Mouse (Mus musculus): Measurements from ENCODE around the gene H1f0. TPM values are rescaled to one million over a fixed set of nuclear protein-coding genes. Genes with fewer than 3 reads are reported as not detected.
A peak's percentile ranks its signal among the peaks of the same experiment; 100 is the strongest.

Gene H1f0
- 74.8 and 75.7 TPM in 2 replicates for polyA plus RNA-seq (2014; fragmentation: Nextera tagmentation; extraction: Ambion mirVana)

DNA sequence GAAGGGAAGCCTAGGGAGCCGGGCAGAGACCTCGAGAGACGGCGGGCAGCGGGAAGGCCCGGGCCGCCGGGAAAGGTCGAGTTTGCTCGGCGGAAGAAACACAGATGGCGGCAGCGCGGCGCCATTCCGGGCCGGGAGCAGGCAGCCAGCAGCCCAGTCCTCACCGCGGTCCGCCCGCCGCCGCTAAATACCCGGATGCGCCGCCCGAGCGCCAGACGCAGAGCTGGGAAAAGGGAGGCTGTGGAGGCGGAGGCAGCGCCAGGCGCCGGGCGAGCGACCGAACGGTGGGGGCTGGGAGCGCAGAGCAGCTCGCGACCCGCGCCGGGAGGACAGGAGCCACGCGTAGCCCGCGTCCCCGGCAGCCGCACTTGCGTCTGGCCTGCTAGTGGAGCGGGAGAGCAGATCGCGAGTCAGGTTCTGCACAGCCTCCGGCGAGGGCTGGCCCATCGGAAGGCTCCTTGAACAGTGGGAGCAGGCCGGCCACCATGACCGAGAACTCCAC, at the start of gene H1f0:
Gene H1f0, plus strand, starts transcription at position 214 of the 502 bp plus-strand sequence.
- Histone ChIP-seq H3K9ac (peak within 1 kb of the TSS; percentile 94), H3K4me3 (replicated peaks; ENCODE audit: low read length) (peak within 1 kb of the TSS; percentile 61), H3K4me1 (replicated peaks; ENCODE audit: control insufficient read depth, insufficient read depth, low read length) (peaks cover 31% of the 10 kb centered on the region), H3K9me3 (ENCODE audit: control insufficient read depth, low read length) (no peaks in the 10 kb centered on the region), H3K4me2 (replicated peaks) (peak within 1 kb of the TSS; percentile 73), H3K36me3 (replicated peaks; ENCODE audit: control insufficient read depth, insufficient read depth) (no peaks in the 10 kb centered on the region), H3K27ac (peak within 1 kb of the TSS; percentile 92), H3K27me3 (ENCODE audit: control insufficient read depth, insufficient read depth, low read length) (0 out of 2 replicates have a peak, but pooled peaks cover 6% of the 10 kb centered on the region)
- WGBS: under 1% methylated on average over 50 of the region's 58 CpGs
- peak; percentile 87 for ATAC-seq (ENCODE audit: low FRiP score)
- DNase-seq (ENCODE audit: low spot score): peak; percentile 90

DNA sequence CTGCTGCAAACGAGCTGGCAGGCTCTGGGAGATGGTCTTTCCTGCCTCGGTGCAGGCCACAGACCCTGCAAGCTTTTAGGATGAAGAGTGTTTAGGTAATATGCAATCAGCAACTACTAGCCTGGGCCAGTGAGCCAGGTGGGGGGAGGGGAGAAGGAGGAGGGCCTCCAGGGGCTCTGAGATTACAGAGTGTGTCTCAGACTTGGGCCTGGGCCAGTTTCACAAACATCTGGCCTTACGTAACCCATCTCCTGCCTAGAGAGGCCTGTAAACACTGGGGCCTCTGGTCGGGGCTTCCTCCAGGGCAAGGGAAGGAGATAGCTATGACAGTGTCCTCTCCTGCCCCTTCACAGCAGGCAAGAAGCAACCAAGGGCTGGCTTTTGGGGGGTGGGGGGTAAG, 49.4 kb upstream of the H1f0 start:
- H3K27ac ChIP-seq: no peak overlapping the region
- no peaks in the 10 kb centered on the region for H3K9me3 ChIP-seq (ENCODE audit: control insufficient read depth, low read length)
- no peak for ATAC-seq (ENCODE audit: low FRiP score)
- no peaks in the 10 kb centered on the region for H3K27me3 ChIP-seq (ENCODE audit: control insufficient read depth, insufficient read depth, low read length)
- peaks cover 18% of the 10 kb centered on the region for H3K4me1 ChIP-seq (replicated peaks; ENCODE audit: control insufficient read depth, insufficient read depth, low read length)
- no peak overlapping the region for H3K4me2 ChIP-seq (replicated peaks)
- H3K36me3 ChIP-seq (replicated peaks; ENCODE audit: control insufficient read depth, insufficient read depth): peaks cover 19% of the 10 kb centered on the region
- DNase-seq (ENCODE audit: low spot score): no peak
- H3K9ac ChIP-seq: no peak overlapping the region
- no peak overlapping the region for H3K4me3 ChIP-seq (replicated peaks; ENCODE audit: low read length)
- 40% methylated on average over 4 of the region's 4 CpGs for WGBS

DNA sequence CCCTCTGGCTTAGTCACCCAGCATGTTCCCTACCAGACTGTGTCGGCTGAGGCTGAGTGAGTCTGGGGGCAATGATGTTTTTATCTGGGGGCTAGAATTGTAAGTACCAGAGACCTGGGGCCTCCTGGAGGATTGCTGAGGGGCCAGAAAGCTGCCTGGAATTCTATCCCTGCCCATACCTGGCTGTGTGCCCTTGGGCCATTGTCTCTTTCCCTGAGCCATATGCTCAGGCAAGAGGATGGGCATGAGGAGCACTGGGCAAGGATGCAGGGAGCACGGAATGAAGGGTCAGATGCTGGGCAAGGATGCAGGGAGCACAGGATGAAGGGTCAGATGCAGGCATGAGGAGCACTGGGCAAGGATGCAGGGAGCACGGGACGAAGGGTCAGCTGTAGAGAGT, 48.2 kb upstream of the H1f0 start:
- no peak for ATAC-seq (ENCODE audit: low FRiP score)
- H3K9me3 ChIP-seq (ENCODE audit: control insufficient read depth, low read length): no peaks in the 10 kb centered on the region
- no peaks in the 10 kb centered on the region for H3K27me3 ChIP-seq (ENCODE audit: control insufficient read depth, insufficient read depth, low read length)
- peaks cover 8% of the 10 kb centered on the region for H3K36me3 ChIP-seq (replicated peaks; ENCODE audit: control insufficient read depth, insufficient read depth)
- DNase-seq (ENCODE audit: low spot score): no peak
- WGBS: 86% methylated on average over 4 of the region's 4 CpGs
- H3K9ac ChIP-seq: no peak overlapping the region
- H3K27ac ChIP-seq: no peak overlapping the region
- peaks cover 18% of the 10 kb centered on the region for H3K4me1 ChIP-seq (replicated peaks; ENCODE audit: control insufficient read depth, insufficient read depth, low read length)
- no peak overlapping the region for H3K4me2 ChIP-seq (replicated peaks)
- H3K4me3 ChIP-seq (replicated peaks; ENCODE audit: low read length): no peak overlapping the region

DNA sequence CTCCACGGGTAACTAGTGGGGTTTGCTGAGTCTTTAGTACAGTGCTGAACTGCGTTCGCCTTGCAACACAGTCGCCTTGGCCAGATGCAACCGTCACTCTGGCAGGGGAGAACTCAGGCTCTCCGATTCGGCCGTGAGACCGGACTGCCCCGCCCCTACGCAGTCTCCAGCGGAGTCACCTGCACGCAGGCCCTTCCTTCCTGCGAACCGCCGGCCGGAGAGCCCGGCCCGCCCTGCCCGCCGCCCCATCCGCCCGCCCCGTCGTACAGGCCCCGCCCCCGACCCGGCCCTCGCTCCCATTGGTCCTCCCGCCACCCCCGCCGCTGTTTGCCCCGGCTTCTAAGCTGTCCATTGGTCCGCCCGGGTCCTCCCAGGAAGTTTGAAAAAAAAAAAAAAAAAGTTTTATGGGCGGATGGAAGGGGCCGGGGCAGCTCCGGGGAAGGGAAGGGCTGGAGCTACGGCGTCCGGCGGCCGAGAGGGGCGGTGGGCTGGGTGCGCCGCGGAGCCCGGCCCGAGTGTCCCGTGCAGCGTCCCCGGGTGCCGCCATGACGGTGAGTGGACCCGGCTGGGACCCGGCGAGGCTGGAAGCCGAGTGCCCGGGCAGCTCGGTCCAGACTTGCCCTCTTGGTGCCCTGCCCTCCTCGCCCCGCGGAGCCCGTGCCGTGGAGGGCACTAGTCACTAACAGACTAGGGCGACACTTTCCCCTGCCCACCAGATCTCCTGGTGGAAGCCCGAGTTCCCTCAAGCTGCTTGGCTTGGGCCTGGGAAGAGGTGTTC, 45.4 kb upstream of the H1f0 start:
- Histone ChIP-seq H3K9ac (peak overlapping the region; percentile 64), H3K9me3 (ENCODE audit: control insufficient read depth, low read length) (no peaks in the 10 kb centered on the region), H3K4me1 (replicated peaks; ENCODE audit: control insufficient read depth, insufficient read depth, low read length) (peaks cover 22% of the 10 kb centered on the region), H3K4me3 (replicated peaks; ENCODE audit: low read length) (peak overlapping the region; percentile 47), H3K4me2 (replicated peaks) (peak overlapping the region; percentile 67), H3K27me3 (ENCODE audit: control insufficient read depth, insufficient read depth, low read length) (no peaks in the 10 kb centered on the region), H3K27ac (peak overlapping the region; percentile 64), H3K36me3 (replicated peaks; ENCODE audit: control insufficient read depth, insufficient read depth) (no peaks in the 10 kb centered on the region)
- ATAC-seq (ENCODE audit: low FRiP score) (peak; percentile 81), DNase-seq (ENCODE audit: low spot score) (peak; percentile 66)
- under 1% methylated on average over 39 of the region's 67 CpGs for WGBS

DNA sequence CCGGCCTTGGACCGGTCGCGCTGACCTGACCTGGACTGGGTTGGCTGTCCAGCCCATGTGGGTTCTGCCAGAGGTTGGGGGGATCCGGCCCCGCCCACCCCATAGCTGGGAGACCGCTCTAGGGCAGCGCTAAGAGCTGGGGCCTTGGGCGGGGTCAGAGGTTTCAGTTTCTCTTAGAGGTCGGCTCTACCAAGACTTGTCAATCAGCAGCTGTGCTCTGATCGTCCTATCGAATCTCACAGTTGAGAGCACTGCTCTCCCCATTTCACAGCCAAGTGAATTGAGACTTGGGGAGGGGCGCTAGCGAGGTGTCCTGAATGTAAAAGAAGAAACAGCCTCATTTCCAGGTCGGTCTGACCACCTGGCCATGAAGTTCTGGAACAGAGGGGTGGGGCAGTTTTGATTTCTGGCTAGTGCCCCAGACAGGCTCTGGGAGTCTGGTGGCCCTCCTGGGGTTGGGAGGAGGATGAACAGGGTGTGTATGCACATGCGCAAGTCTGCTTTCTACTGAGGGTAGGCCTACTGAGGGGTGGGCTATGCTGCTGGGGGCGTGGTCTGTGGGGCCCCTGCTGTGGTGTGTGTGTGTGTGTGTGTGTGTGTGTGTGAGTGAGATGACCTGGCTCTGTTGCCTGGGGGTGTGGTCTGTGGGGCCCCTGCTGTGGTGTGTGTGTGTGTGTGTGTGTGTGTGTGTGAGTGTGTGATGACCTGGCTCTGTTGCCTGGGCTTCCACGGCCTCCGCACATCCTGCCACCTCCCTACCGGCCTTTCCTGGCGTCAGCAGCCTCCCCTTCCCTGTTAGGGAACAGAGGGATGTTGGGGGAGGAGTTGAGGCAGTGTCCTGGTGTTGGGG, 44.6 kb upstream of the H1f0 start:
- no peak for DNase-seq (ENCODE audit: low spot score)
- H3K4me2 ChIP-seq (replicated peaks): peak overlapping the region; percentile 67
- WGBS: 3% methylated on average over 21 of the region's 21 CpGs
- ATAC-seq (ENCODE audit: low FRiP score): peak; percentile 38
- peak overlapping the region; percentile 64 for H3K27ac ChIP-seq
- peaks cover 21% of the 10 kb centered on the region for H3K4me1 ChIP-seq (replicated peaks; ENCODE audit: control insufficient read depth, insufficient read depth, low read length)
- H3K36me3 ChIP-seq (replicated peaks; ENCODE audit: control insufficient read depth, insufficient read depth): no peaks in the 10 kb centered on the region
- no peaks in the 10 kb centered on the region for H3K27me3 ChIP-seq (ENCODE audit: control insufficient read depth, insufficient read depth, low read length)
- H3K9ac ChIP-seq: peak overlapping the region; percentile 64
- peak overlapping the region; percentile 47 for H3K4me3 ChIP-seq (replicated peaks; ENCODE audit: low read length)
- H3K9me3 ChIP-seq (ENCODE audit: control insufficient read depth, low read length): no peaks in the 10 kb centered on the region

DNA sequence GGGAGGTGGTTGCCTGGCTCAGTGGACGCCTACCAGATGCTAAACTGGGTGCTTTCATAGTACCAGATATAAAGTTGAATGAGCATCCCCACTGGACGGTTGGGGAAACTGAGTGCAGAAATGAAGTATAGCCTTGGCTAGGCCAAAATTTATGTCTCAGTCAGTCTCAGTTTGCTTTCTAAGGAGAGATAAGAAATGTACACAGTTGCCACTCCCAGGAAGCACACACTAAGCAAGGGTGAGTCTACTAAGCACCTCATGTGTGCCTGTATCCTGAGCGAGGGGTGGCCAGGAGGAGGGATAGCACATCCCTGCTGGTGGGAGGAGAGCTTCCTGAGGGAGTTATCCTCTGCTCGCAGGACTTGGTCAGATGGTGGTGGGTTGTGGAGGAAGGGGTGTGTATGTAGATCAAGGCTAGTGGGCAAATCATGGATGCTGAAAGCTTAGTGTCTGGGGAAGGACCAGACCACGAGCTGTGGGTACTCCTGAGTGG, 43.9 kb upstream of the H1f0 start:
- Histone ChIP-seq H3K4me3 (replicated peaks; ENCODE audit: low read length) (no peak overlapping the region), H3K9me3 (ENCODE audit: control insufficient read depth, low read length) (no peaks in the 10 kb centered on the region), H3K4me1 (replicated peaks; ENCODE audit: control insufficient read depth, insufficient read depth, low read length) (peaks cover 17% of the 10 kb centered on the region), H3K9ac (0 out of 2 replicates have a peak overlapping the region, but pooled peaks have one; percentile 2), H3K27ac (no peak overlapping the region), H3K27me3 (ENCODE audit: control insufficient read depth, insufficient read depth, low read length) (no peaks in the 10 kb centered on the region), H3K4me2 (replicated peaks) (peak overlapping the region; percentile 67), H3K36me3 (replicated peaks; ENCODE audit: control insufficient read depth, insufficient read depth) (peaks cover 2% of the 10 kb centered on the region; the same call in 1 of the 2 replicates)
- WGBS: 47% methylated on average over 5 of the region's 5 CpGs
- ATAC-seq (ENCODE audit: low FRiP score) (no peak), DNase-seq (ENCODE audit: low spot score) (no peak)

DNA sequence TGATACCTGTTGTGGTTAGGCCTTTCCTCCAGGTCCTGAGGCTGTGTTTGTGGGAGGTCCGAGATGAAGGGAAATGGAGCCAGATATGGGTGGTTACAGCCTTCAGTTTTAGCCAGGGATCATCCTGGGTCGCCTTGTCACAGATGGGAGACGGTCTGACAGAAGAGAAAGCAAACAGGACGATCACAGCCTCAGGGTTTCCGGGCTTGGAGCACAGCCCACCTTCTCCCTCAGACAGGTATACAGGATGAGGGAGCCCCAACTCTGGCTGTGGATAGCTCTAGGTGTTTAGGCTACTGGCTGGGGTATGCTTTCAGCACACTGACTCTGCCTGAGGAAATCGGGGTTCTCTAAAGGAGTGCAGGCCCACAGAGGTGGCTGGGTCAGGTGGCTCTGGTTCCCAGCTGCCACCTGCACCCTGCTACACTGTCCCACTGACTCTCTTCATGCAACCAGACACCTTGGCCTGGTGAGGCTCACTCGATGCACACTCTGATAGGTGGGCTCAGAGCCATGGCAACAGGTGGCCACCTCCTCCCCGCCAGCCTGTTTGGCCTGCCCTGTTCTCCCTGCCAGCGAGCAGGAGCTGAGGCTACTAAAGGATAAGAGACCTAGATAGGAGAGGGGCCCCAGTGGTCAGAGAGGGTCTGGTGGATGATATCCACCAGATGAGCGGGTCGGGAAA, 41.6 kb upstream of the H1f0 start:
- ATAC-seq (ENCODE audit: low FRiP score) (no peak), DNase-seq (ENCODE audit: low spot score) (no peak)
- no peaks in the 10 kb centered on the region for H3K9me3 ChIP-seq (ENCODE audit: control insufficient read depth, low read length)
- H3K4me3 ChIP-seq (replicated peaks; ENCODE audit: low read length): no peak overlapping the region
- 73% methylated on average over 11 of the region's 11 CpGs for WGBS
- no peak overlapping the region for H3K4me2 ChIP-seq (replicated peaks)
- peaks cover 17% of the 10 kb centered on the region for H3K4me1 ChIP-seq (replicated peaks; ENCODE audit: control insufficient read depth, insufficient read depth, low read length)
- no peak overlapping the region for H3K27ac ChIP-seq
- no peak overlapping the region for H3K9ac ChIP-seq
- no peaks in the 10 kb centered on the region for H3K27me3 ChIP-seq (ENCODE audit: control insufficient read depth, insufficient read depth, low read length)
- H3K36me3 ChIP-seq (replicated peaks; ENCODE audit: control insufficient read depth, insufficient read depth): peaks cover 26% of the 10 kb centered on the region

DNA sequence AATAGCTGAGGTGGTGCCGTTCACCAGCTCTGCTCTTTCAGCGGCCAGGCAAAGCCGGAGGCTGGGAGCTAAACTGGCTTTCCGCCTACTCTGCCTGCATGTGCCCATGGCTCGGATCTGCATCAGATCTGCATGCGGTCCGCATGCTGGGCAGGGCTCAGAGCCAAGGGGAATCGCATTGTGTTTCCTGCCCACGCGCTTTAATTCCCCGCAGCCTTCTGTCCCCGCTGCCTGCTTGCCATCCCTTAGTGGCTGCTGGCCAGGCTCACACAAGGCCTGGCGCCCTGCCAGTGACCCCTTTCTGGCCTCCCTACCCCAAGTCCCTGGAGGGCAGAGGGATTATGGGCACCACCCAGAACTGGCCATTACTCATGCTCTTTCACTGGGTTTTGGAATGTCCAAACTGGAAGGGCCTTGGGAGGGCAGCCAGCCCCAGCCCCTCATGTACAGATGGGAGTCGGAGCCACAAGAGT, 39.7 kb upstream of the H1f0 start:
- Histone ChIP-seq H3K4me2 (replicated peaks) (no peak overlapping the region), H3K27me3 (ENCODE audit: control insufficient read depth, insufficient read depth, low read length) (no peaks in the 10 kb centered on the region), H3K9me3 (ENCODE audit: control insufficient read depth, low read length) (no peaks in the 10 kb centered on the region), H3K4me3 (replicated peaks; ENCODE audit: low read length) (no peak overlapping the region), H3K9ac (no peak overlapping the region), H3K27ac (0 out of 2 replicates have a peak overlapping the region, but pooled peaks have one; percentile 11), H3K4me1 (replicated peaks; ENCODE audit: control insufficient read depth, insufficient read depth, low read length) (peaks cover 4% of the 10 kb centered on the region; the same call in 1 of the 2 replicates), H3K36me3 (replicated peaks; ENCODE audit: control insufficient read depth, insufficient read depth) (peaks cover 44% of the 10 kb centered on the region)
- 41% methylated on average over 14 of the region's 14 CpGs for WGBS
- ATAC-seq (ENCODE audit: low FRiP score) (peak; percentile 79), DNase-seq (ENCODE audit: low spot score) (peak; percentile 77)

Data from hindbrain, embryonic 14.5 days (tissue).